Mouse (Mus musculus): ENCODE measurements at regions not wholly inside any gene's neighbourhood (a gene's known extent, or its start where the extent isn't known, plus 50 kb on each side); places are given as distances from the start of the nearest gene placed in this dataset.

DNA sequence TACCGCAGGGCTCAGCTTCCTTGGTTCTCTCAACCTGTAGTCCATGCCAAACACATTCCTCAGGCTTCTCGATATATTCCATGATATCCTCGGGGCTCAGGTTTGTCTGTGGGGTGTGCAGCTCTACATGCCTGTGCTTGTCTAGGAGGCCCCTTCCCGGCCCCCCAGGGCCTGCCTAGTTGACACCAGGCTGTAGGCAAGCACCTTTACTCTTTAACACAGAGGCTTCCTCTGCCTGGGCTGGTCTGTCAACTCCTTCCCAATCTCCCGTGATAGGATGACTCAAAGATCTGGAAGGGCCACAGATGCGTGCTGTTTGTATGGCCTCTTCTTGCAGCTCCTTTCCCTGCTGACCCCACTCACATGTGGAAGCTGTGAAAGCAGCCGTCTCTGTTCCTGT, 150.4 kb upstream of the Adam6b start:
- H3K9ac ChIP-seq (replicated peaks), result no peak overlapping the region
- no peak overlapping the region for H3K27ac ChIP-seq (ENCODE audit: low read depth)
- H3K4me1 ChIP-seq (ENCODE audit: insufficient read depth), result no peaks in the 10 kb centered on the region
- H3K4me3 ChIP-seq (ENCODE audit: low read depth, low read length), result no peak overlapping the region
- 42% methylated on average over 7 of the region's 7 CpGs for WGBS (ENCODE audit: insufficient replicate concordance)
- H3K36me3 ChIP-seq (replicated peaks; ENCODE audit: insufficient read depth, low read length), result no peaks in the 10 kb centered on the region
- TF ChIP-seq EP300 (IDR thresholded peaks at IDR 0.05; ENCODE audit: low read depth), result no peak
- TF ChIP-seq CTCF (IDR thresholded peaks at IDR 0.05; ENCODE audit: low read depth), result no peak
- DNase-seq (no peak), ATAC-seq (no peak)
- H3K4me2 ChIP-seq (ENCODE audit: low read depth, low read length), result no peak overlapping the region
- no peaks in the 10 kb centered on the region for H3K27me3 ChIP-seq (ENCODE audit: insufficient read depth, low read length)
- no peaks in the 10 kb centered on the region for H3K9me3 ChIP-seq (ENCODE audit: low read length)

GRCm38 (mm10) chr12:113341046-113341445, 148.3 kb upstream of the Adam6b start:
- Histone ChIP-seq H3K4me2 (ENCODE audit: low read depth, low read length) (no peak overlapping the region), H3K4me1 (ENCODE audit: insufficient read depth) (no peaks in the 10 kb centered on the region), H3K4me3 (ENCODE audit: low read depth, low read length) (no peak overlapping the region), H3K9ac (replicated peaks) (no peak overlapping the region), H3K27me3 (ENCODE audit: insufficient read depth, low read length) (no peaks in the 10 kb centered on the region), H3K9me3 (ENCODE audit: low read length) (no peaks in the 10 kb centered on the region), H3K36me3 (replicated peaks; ENCODE audit: insufficient read depth, low read length) (no peaks in the 10 kb centered on the region), H3K27ac (ENCODE audit: low read depth) (no peak overlapping the region)
- DNase-seq (no peak), ATAC-seq (no peak)
- TF ChIP-seq EP300 (IDR thresholded peaks at IDR 0.05; ENCODE audit: low read depth) (no peak), CTCF (IDR thresholded peaks at IDR 0.05; ENCODE audit: low read depth) (no peak)
- WGBS (ENCODE audit: insufficient replicate concordance), result 44% methylated on average over 3 of the region's 3 CpGs

GRCm38 (mm10) chr12:113355132-113355531, 134.2 kb upstream of the Adam6b start:
- H3K4me2 ChIP-seq (ENCODE audit: low read depth, low read length), result no peak overlapping the region
- 59% methylated on average over 2 of the region's 2 CpGs for WGBS (ENCODE audit: insufficient replicate concordance)
- no peaks in the 10 kb centered on the region for H3K4me1 ChIP-seq (ENCODE audit: insufficient read depth)
- no peak for TF ChIP-seq EP300 (IDR thresholded peaks at IDR 0.05; ENCODE audit: low read depth)
- TF ChIP-seq CTCF (IDR thresholded peaks at IDR 0.05; ENCODE audit: low read depth), result no peak
- H3K27me3 ChIP-seq (ENCODE audit: insufficient read depth, low read length), result no peaks in the 10 kb centered on the region
- no peak overlapping the region for H3K9ac ChIP-seq (replicated peaks)
- H3K36me3 ChIP-seq (replicated peaks; ENCODE audit: insufficient read depth, low read length), result no peaks in the 10 kb centered on the region
- H3K27ac ChIP-seq (ENCODE audit: low read depth), result no peak overlapping the region
- ATAC-seq (no peak), DNase-seq (peak; percentile 4)
- H3K9me3 ChIP-seq (ENCODE audit: low read length), result no peaks in the 10 kb centered on the region
- no peak overlapping the region for H3K4me3 ChIP-seq (ENCODE audit: low read depth, low read length)

DNA sequence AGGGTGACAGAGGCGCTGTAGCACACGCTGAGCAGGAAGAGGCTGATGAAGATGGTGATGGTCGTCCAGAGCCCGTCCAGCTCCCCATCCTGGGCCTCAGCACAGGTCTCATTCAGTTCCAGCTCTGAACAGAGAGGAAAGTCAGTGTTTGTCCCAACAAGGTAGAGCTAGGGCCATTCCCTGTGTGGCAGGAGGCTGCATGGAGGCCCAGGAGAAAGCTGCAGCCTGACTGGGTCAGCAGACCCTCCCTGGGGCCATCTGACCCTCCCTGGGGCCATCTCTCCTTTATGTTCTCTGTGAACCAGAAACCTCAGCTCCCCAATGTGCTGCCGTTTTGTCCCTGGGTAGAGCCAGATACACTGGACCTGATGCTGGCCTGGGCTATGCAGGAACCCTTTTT, 131.2 kb upstream of the Adam6b start:
- Histone ChIP-seq H3K27me3 (ENCODE audit: insufficient read depth, low read length) (no peaks in the 10 kb centered on the region), H3K4me2 (ENCODE audit: low read depth, low read length) (no peak overlapping the region), H3K4me1 (ENCODE audit: insufficient read depth) (no peaks in the 10 kb centered on the region), H3K9ac (replicated peaks) (no peak overlapping the region), H3K36me3 (replicated peaks; ENCODE audit: insufficient read depth, low read length) (no peaks in the 10 kb centered on the region), H3K4me3 (ENCODE audit: low read depth, low read length) (no peak overlapping the region), H3K27ac (ENCODE audit: low read depth) (no peak overlapping the region), H3K9me3 (ENCODE audit: low read length) (no peaks in the 10 kb centered on the region)
- no peak for ATAC-seq
- WGBS (ENCODE audit: insufficient replicate concordance), result 68% methylated on average over 5 of the region's 5 CpGs
- no peak for TF ChIP-seq EP300 (IDR thresholded peaks at IDR 0.05; ENCODE audit: low read depth)
- TF ChIP-seq CTCF (IDR thresholded peaks at IDR 0.05; ENCODE audit: low read depth), result no peak
- no peak for DNase-seq

DNA sequence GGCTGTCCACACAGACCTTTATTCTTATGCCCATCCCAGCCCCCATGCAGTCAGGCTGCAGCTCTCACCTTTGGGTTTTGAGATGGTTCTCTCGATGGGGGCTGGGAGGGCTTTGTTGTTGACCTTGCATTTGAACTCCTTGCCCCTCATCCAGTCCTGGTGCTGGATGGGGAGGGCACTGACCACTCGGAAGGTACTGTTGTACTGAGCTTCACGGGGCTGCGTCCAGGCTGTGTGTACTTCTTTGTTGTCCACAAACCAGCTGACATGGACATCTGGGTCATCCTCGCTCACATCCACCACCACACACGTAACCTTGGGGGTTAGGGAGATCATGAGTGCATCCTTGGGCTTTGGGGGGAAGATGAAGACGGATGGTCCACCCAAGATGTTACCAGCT, 129.3 kb upstream of the Adam6b start:
- Histone ChIP-seq H3K4me2 (ENCODE audit: low read depth, low read length) (no peak overlapping the region), H3K27me3 (ENCODE audit: insufficient read depth, low read length) (no peaks in the 10 kb centered on the region), H3K36me3 (replicated peaks; ENCODE audit: insufficient read depth, low read length) (no peaks in the 10 kb centered on the region), H3K4me3 (ENCODE audit: low read depth, low read length) (no peak overlapping the region), H3K9me3 (ENCODE audit: low read length) (no peaks in the 10 kb centered on the region), H3K9ac (replicated peaks) (no peak overlapping the region), H3K27ac (ENCODE audit: low read depth) (no peak overlapping the region), H3K4me1 (ENCODE audit: insufficient read depth) (no peaks in the 10 kb centered on the region)
- 79% methylated on average over 7 of the region's 7 CpGs for WGBS (ENCODE audit: insufficient replicate concordance)
- DNase-seq (no peak), ATAC-seq (no peak)
- no peak for TF ChIP-seq CTCF (IDR thresholded peaks at IDR 0.05; ENCODE audit: low read depth)
- no peak for TF ChIP-seq EP300 (IDR thresholded peaks at IDR 0.05; ENCODE audit: low read depth)

- DNase-seq, result no peak
- Histone ChIP-seq H3K27ac (ENCODE audit: low read depth) (no peak overlapping the region), H3K4me3 (ENCODE audit: low read depth, low read length) (no peak overlapping the region), H3K9ac (replicated peaks) (no peak overlapping the region), H3K9me3 (ENCODE audit: low read length) (no peaks in the 10 kb centered on the region), H3K27me3 (ENCODE audit: insufficient read depth, low read length) (no peaks in the 10 kb centered on the region), H3K4me1 (ENCODE audit: insufficient read depth) (no peaks in the 10 kb centered on the region), H3K4me2 (ENCODE audit: low read depth, low read length) (no peak overlapping the region), H3K36me3 (replicated peaks; ENCODE audit: insufficient read depth, low read length) (no peaks in the 10 kb centered on the region)
- TF ChIP-seq CTCF (IDR thresholded peaks at IDR 0.05; ENCODE audit: low read depth) (no peak), EP300 (IDR thresholded peaks at IDR 0.05; ENCODE audit: low read depth) (no peak)
- WGBS (ENCODE audit: insufficient replicate concordance), result 40% methylated on average over 2 of the region's 2 CpGs
- no peak for ATAC-seq
Observed at GRCm38 (mm10) chr12:113362409-113363038, 126.8 kb upstream of the Adam6b start.

DNA sequence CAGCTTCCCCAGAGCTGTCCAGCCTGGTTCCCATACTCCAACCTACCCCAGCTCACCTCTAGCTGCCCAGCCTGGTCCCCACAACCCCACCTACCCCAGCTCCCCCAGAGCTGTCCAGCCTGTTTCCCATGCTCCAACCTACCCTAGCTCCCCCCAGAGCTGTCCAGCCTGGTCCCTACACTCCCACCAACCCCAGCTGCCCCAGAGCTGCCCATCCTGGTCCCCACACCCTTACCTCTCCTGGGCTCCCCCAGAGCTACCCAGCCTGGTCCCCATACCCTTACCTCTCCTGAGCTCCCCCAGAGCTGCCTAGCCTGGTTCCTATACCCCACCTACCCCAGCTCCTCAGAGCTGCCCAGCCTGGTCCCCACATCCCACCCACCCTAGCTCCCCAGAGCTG, 125.3 kb upstream of the Adam6b start:
- no peak for TF ChIP-seq EP300 (IDR thresholded peaks at IDR 0.05; ENCODE audit: low read depth)
- no peak for TF ChIP-seq CTCF (IDR thresholded peaks at IDR 0.05; ENCODE audit: low read depth)
- Histone ChIP-seq H3K4me1 (ENCODE audit: insufficient read depth) (no peaks in the 10 kb centered on the region), H3K36me3 (replicated peaks; ENCODE audit: insufficient read depth, low read length) (no peaks in the 10 kb centered on the region), H3K27me3 (ENCODE audit: insufficient read depth, low read length) (no peaks in the 10 kb centered on the region), H3K27ac (ENCODE audit: low read depth) (no peak overlapping the region), H3K4me3 (ENCODE audit: low read depth, low read length) (no peak overlapping the region), H3K4me2 (ENCODE audit: low read depth, low read length) (no peak overlapping the region), H3K9me3 (ENCODE audit: low read length) (no peaks in the 10 kb centered on the region), H3K9ac (replicated peaks) (no peak overlapping the region)
- DNase-seq, result no peak
- ATAC-seq, result no peak

Measured in liver, postnatal 0 days (tissue).